ENCODE assay signal across 36 mouse cellular contexts in genomic region chr1:75412196-75412595, GRCm38 (mm10). TPM values are rescaled to one million over a fixed set of nuclear protein-coding genes. Genes with fewer than 3 reads are reported as not detected.
"Had no signal": no experiment of that assay in that cellular context is flagged by ENCODE, and none has a peak within 500 bp of the region (broad histone marks: within the 10 kb centered on the region; RNA-seq: fewer than 3 reads in every experiment).

No protein-coding gene starts in this region.

- H3K9me3 ChIP-seq: limb, embryonic 10.5 days; limb, embryonic 12.5 days; limb, embryonic 13.5 days; limb, embryonic 15.5 days; liver, embryonic 12.5 days; liver, embryonic 13.5 days; liver, embryonic 15.5 days; lung, embryonic 15.5 days; megakaryocyte, embryonic 14.5 days; midbrain, embryonic 10.5 days; midbrain, embryonic 12.5 days; midbrain, embryonic 13.5 days; midbrain, embryonic 15.5 days; neural tube, embryonic 12.5 days had no signal

- H3K4me2 ChIP-seq: limb, embryonic 12.5 days; limb, embryonic 13.5 days; limb, embryonic 15.5 days; liver, embryonic 11.5 days; liver, embryonic 12.5 days; liver, embryonic 13.5 days; liver, embryonic 15.5 days; lung, embryonic 14.5 days; lung, embryonic 15.5 days; midbrain, embryonic 12.5 days; midbrain, embryonic 13.5 days; midbrain, embryonic 15.5 days; neural tube, embryonic 12.5 days had no signal

- H3K4me1 ChIP-seq: limb, embryonic 12.5 days; limb, embryonic 13.5 days; limb, embryonic 15.5 days; liver, embryonic 12.5 days; liver, embryonic 13.5 days; liver, embryonic 15.5 days; lung, embryonic 15.5 days; midbrain, embryonic 12.5 days; midbrain, embryonic 15.5 days had no signal

- H3K4me3 ChIP-seq: limb, embryonic 10.5 days; limb, embryonic 12.5 days; limb, embryonic 13.5 days; limb, embryonic 15.5 days; liver, embryonic 12.5 days; liver, embryonic 13.5 days; liver, embryonic 15.5 days; lung, embryonic 15.5 days; megakaryocyte, embryonic 14.5 days; midbrain, embryonic 10.5 days; midbrain, embryonic 12.5 days; midbrain, embryonic 13.5 days; midbrain, embryonic 15.5 days; myocyte; neural tube, embryonic 12.5 days had no signal

- H3K27ac ChIP-seq: limb, embryonic 10.5 days; limb, embryonic 12.5 days; limb, embryonic 13.5 days; limb, embryonic 15.5 days; liver, embryonic 12.5 days; liver, embryonic 13.5 days; liver, embryonic 14.5 days; liver, embryonic 15.5 days; lung, embryonic 15.5 days; macrophage; midbrain, embryonic 10.5 days; midbrain, embryonic 12.5 days; midbrain, embryonic 13.5 days; midbrain, embryonic 15.5 days; neural tube, embryonic 12.5 days had no signal

- H3K36me3 ChIP-seq: liver, embryonic 12.5 days; liver, embryonic 13.5 days; liver, embryonic 15.5 days; midbrain, embryonic 15.5 days had no signal

- DNase-seq: left cerebral cortex, postnatal 4 days; liver; liver, embryonic 13.5 days; liver, postnatal 0 days; lung, adult 18-20 months; lung, adult 2 months; lung, embryonic 14.5 days; lung, postnatal 10 days; lung, postnatal 14 days; lung, postnatal 36 days; lung, postnatal 4 days; midbrain, embryonic 14.5 days had no signal

- H3K27me3 ChIP-seq: limb, embryonic 12.5 days; limb, embryonic 13.5 days; limb, embryonic 15.5 days; liver, embryonic 13.5 days; liver, embryonic 15.5 days; lung, embryonic 15.5 days; midbrain, embryonic 12.5 days; midbrain, embryonic 13.5 days; midbrain, embryonic 15.5 days; neural tube, embryonic 12.5 days had no signal

- H3K9ac ChIP-seq: limb, embryonic 12.5 days; limb, embryonic 15.5 days; liver, embryonic 12.5 days; liver, embryonic 13.5 days; liver, embryonic 14.5 days; liver, embryonic 15.5 days; liver, postnatal 0 days; lung, embryonic 14.5 days; lung, embryonic 15.5 days; midbrain, embryonic 12.5 days; midbrain, embryonic 13.5 days; midbrain, embryonic 15.5 days; neural tube, embryonic 12.5 days had no signal

- ATAC-seq: liver, embryonic 12.5 days; liver, postnatal 0 days; lung, postnatal 0 days; midbrain, embryonic 13.5 days; midbrain, embryonic 15.5 days; midbrain, embryonic 16.5 days had no signal

RNA-seq across cellular contexts. Expression of gene Speg, which starts 37.1 kb away (rescaled TPM):
- total RNA-seq: megakaryocyte progenitor cell, adult 5-6 weeks; megakaryocyte-erythroid progenitor cell, adult 5-6 weeks; monocyte, adult 5-6 weeks had no signal

RNA-seq across cellular contexts. Expression of gene Asic4, which starts 38.0 kb away (rescaled TPM):
- total RNA-seq: liver, adult 2 months; megakaryocyte progenitor cell, adult 5-6 weeks; megakaryocyte, adult 5-6 weeks; megakaryocyte-erythroid progenitor cell, adult 5-6 weeks; monocyte, adult 5-6 weeks had no signal
- polyA plus RNA-seq: liver, adult 2 months; liver, postnatal 0 days; lung, adult 2 months; lung, postnatal 0 days; macrophage had no signal

RNA-seq across cellular contexts. Expression of gene Des, which starts 52.1 kb away (rescaled TPM):
- total RNA-seq: megakaryocyte progenitor cell, adult 5-6 weeks; megakaryocyte, adult 5-6 weeks; megakaryocyte-erythroid progenitor cell, adult 5-6 weeks; monocyte, adult 5-6 weeks had no signal
- polyA plus RNA-seq: macrophage had no signal
